Mouse (Mus musculus) kidney, postnatal 10 days (tissue): ENCODE results near the gene Nos1.

Experiments
- DNase-seq: peaks from one replicate; pipeline ENCODE4 v3.0.0; 2021; ENCODE audit warnings: mixed read lengths

The Nos1 gene

DNA sequence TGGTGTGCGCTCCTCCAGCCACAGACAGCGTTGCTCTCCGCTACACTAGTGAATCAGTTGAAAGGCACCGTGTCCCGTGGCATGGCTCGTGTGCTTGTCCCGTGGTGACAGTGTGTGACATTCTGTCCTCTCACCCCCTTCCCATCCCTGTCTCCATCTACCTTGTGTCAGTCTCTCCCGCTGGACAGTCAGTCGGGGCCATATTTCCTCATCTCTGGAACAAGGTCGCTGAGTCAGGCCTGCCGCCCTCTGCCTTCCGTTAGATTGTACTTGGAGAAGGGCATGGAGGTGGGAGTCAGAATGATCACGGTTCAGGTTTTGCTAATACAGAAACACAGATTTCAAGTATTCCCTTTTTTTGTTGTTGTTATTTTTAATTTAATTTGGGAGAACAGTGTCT lies 227.5 kb downstream of the Nos1 start:
- no peak for DNase-seq
